Mouse (Mus musculus): ENCODE results near the gene Lgals4. TPM values are rescaled to one million over a fixed set of nuclear protein-coding genes. Genes with fewer than 3 reads are reported as not detected.

The Lgals4 gene
- polyA plus RNA-seq, 1 experiment from 2014 or later: 353 TPM

DNA sequence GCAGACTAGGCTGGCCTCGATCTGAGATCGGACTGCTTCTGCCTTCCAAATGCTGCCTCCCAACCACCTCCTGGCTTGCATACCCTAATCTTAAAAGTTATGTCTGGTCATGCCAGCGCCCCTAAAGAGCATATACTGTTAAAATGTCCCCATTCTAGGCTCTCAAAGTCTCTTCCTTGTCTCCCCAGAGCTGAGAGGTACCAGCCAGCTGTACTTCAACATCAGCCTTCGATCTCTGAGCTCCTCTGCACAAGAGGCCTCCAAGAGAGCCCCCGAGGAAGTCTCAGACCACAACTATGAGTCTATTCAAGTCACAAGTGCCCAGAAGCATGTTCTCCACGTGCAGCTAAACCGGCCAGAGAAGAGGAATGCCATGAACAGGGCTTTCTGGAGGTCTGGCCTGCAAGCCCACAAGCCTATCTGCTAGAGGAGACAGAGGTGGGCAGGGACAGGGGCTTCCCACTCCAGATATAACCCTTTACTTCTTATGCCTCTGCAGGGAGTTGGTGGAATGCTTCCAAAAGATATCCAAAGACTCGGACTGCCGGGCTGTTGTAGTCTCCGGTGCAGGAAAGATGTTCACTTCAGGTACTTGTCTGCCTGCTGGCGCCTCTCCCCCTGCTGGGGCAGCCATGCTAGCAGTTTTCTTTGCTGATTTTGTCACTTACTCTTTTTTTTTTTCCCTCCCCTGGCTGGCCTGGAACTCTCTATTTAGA is 7.8 kb upstream of the Lgals4 start:
- Histone ChIP-seq H3K4me2 (ENCODE audit: low read depth, low read length) (peak overlapping the region; percentile 57), H3K4me3 (replicated peaks; ENCODE audit: low read length) (peak overlapping the region; percentile 63), H3K27me3 (ENCODE audit: control insufficient read depth, insufficient read depth, low read length) (no peaks in the 10 kb centered on the region), H3K36me3 (ENCODE audit: control insufficient read depth, insufficient read depth, low read length) (peaks cover 28% of the 10 kb centered on the region), H3K9ac (ENCODE audit: low read length) (peak overlapping the region; percentile 81), H3K27ac (ENCODE audit: low read length) (peak overlapping the region; percentile 97), H3K9me3 (replicated peaks; ENCODE audit: control insufficient read depth, low read length) (no peaks in the 10 kb centered on the region), H3K4me1 (ENCODE audit: control insufficient read depth, insufficient read depth, low read length) (peaks cover 30% of the 10 kb centered on the region)
- no peak for ATAC-seq (ENCODE audit: insufficient read depth, low FRiP score)
- 48% methylated on average over 11 of the region's 11 CpGs for WGBS

GRCm38 (mm10) chr7:28826402-28826772 is 7.3 kb upstream of the Lgals4 start:
- Histone ChIP-seq H3K27ac (ENCODE audit: low read length) (peak overlapping the region; percentile 97), H3K9ac (ENCODE audit: low read length) (no peak overlapping the region), H3K4me3 (replicated peaks; ENCODE audit: low read length) (peak overlapping the region; percentile 63; the same call in 1 of the 2 replicates), H3K4me1 (ENCODE audit: control insufficient read depth, insufficient read depth, low read length) (peaks cover 30% of the 10 kb centered on the region), H3K36me3 (ENCODE audit: control insufficient read depth, insufficient read depth, low read length) (peaks cover 23% of the 10 kb centered on the region; the same call in 1 of the 2 replicates), H3K27me3 (ENCODE audit: control insufficient read depth, insufficient read depth, low read length) (no peaks in the 10 kb centered on the region), H3K4me2 (ENCODE audit: low read depth, low read length) (peak overlapping the region; percentile 57), H3K9me3 (replicated peaks; ENCODE audit: control insufficient read depth, low read length) (no peaks in the 10 kb centered on the region)
- WGBS: 94% methylated on average over 7 of the region's 7 CpGs
- no peak for ATAC-seq (ENCODE audit: insufficient read depth, low FRiP score)

DNA sequence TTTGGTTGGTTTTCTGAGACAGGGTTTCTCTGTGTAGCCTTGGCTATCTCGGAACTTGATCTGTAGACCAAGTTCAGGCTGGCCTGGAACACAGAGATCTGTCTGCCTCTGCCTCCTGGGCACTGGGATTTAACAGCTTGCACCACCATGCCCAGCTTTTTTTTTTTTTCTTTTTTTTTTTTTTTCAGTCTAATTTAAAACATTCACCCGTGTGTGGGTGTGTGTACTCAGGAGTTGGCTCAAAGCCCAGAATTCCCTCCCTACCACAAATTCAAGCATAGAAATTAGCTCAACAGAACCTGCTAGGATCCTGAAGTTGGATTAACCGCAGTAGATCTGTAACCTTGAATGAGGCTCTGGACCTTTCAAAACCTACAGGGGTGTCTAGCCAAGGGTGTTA is 6.3 kb upstream of the Lgals4 start:
- Histone ChIP-seq H3K9me3 (replicated peaks; ENCODE audit: control insufficient read depth, low read length) (no peaks in the 10 kb centered on the region), H3K4me2 (ENCODE audit: low read depth, low read length) (no peak overlapping the region), H3K9ac (ENCODE audit: low read length) (no peak overlapping the region), H3K4me3 (replicated peaks; ENCODE audit: low read length) (no peak overlapping the region), H3K27me3 (ENCODE audit: control insufficient read depth, insufficient read depth, low read length) (no peaks in the 10 kb centered on the region), H3K36me3 (ENCODE audit: control insufficient read depth, insufficient read depth, low read length) (peaks cover 20% of the 10 kb centered on the region; the same call in 1 of the 2 replicates), H3K27ac (ENCODE audit: low read length) (peak overlapping the region; percentile 42; the same call in 1 of the 2 replicates), H3K4me1 (ENCODE audit: control insufficient read depth, insufficient read depth, low read length) (peaks cover 32% of the 10 kb centered on the region)
- 35% methylated on average over 3 of the region's 3 CpGs for WGBS
- no peak for ATAC-seq (ENCODE audit: insufficient read depth, low FRiP score)

- WGBS: 93% methylated on average over 8 of the region's 8 CpGs
These were observed 3.8 kb upstream of the Lgals4 start for GRCm38 (mm10) chr7:28829821-28830220.

GRCm38 (mm10) chr7:28830981-28831380 is 2.7 kb upstream of the Lgals4 start:
- Histone ChIP-seq H3K27ac (ENCODE audit: low read length) (peak overlapping the region; percentile 80; the same call in 1 of the 2 replicates), H3K4me2 (ENCODE audit: low read depth, low read length) (no peak overlapping the region), H3K4me1 (ENCODE audit: control insufficient read depth, insufficient read depth, low read length) (peaks cover 12% of the 10 kb centered on the region), H3K9ac (ENCODE audit: low read length) (no peak overlapping the region), H3K9me3 (replicated peaks; ENCODE audit: control insufficient read depth, low read length) (no peaks in the 10 kb centered on the region), H3K4me3 (replicated peaks; ENCODE audit: low read length) (no peak overlapping the region), H3K36me3 (ENCODE audit: control insufficient read depth, insufficient read depth, low read length) (peaks cover 18% of the 10 kb centered on the region; the same call in 1 of the 2 replicates), H3K27me3 (ENCODE audit: control insufficient read depth, insufficient read depth, low read length) (no peaks in the 10 kb centered on the region)
- 67% methylated on average over 5 of the region's 5 CpGs for WGBS
- no peak for ATAC-seq (ENCODE audit: insufficient read depth, low FRiP score)

More at GRCm38 (mm10) chr7:28829821-28830220, 3.8 kb upstream of the Lgals4 start:
- no peak overlapping the region for H3K4me3 ChIP-seq (replicated peaks; ENCODE audit: low read length)
- no peak overlapping the region for H3K27ac ChIP-seq (ENCODE audit: low read length)
- H3K36me3 ChIP-seq (ENCODE audit: control insufficient read depth, insufficient read depth, low read length): peaks cover 18% of the 10 kb centered on the region; the same call in 1 of the 2 replicates
- no peak overlapping the region for H3K4me2 ChIP-seq (ENCODE audit: low read depth, low read length)
- H3K4me1 ChIP-seq (ENCODE audit: control insufficient read depth, insufficient read depth, low read length): peaks cover 17% of the 10 kb centered on the region
- H3K9me3 ChIP-seq (replicated peaks; ENCODE audit: control insufficient read depth, low read length): no peaks in the 10 kb centered on the region
- no peak overlapping the region for H3K9ac ChIP-seq (ENCODE audit: low read length)
- H3K27me3 ChIP-seq (ENCODE audit: control insufficient read depth, insufficient read depth, low read length): no peaks in the 10 kb centered on the region
- ATAC-seq (ENCODE audit: insufficient read depth, low FRiP score): no peak

GRCm38 (mm10) chr7:28831411-28832125 is 2.1 kb upstream of the Lgals4 start:
- Histone ChIP-seq H3K9ac (ENCODE audit: low read length) (no peak overlapping the region), H3K27ac (ENCODE audit: low read length) (peak overlapping the region; percentile 80)
- WGBS: 77% methylated on average over 17 of the region's 17 CpGs

DNA sequence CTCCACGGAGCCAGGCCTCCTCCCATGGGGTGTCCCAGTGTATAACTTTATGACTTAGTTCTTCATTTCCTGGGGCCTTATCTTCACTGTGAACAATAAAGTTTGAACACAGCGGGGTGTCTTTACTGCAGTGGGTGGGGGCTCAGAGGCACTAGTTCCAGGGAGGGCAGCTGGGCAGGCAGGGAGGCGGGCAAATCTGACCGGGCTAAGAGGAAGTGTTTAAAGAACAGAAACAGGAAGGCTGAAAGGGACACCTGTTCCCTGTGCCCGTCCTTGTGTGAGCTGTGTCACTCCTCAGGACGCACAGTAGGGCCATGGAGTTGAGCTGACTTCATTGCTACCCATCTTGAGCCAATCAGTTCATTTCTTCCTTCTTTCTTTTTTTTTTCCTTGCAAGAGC is 1.5 kb upstream of the Lgals4 start:
- 48% methylated on average over 6 of the region's 6 CpGs for WGBS
- H3K9ac ChIP-seq (ENCODE audit: low read length): no peak overlapping the region
- H3K27me3 ChIP-seq (ENCODE audit: control insufficient read depth, insufficient read depth, low read length): no peaks in the 10 kb centered on the region
- peaks cover 8% of the 10 kb centered on the region for H3K4me1 ChIP-seq (ENCODE audit: control insufficient read depth, insufficient read depth, low read length)
- H3K36me3 ChIP-seq (ENCODE audit: control insufficient read depth, insufficient read depth, low read length): peaks cover 18% of the 10 kb centered on the region; the same call in 1 of the 2 replicates
- ATAC-seq (ENCODE audit: insufficient read depth, low FRiP score): peak; percentile 30; the same call in 1 of the 2 replicates
- no peak overlapping the region for H3K4me2 ChIP-seq (ENCODE audit: low read depth, low read length)
- peak overlapping the region; percentile 80 for H3K27ac ChIP-seq (ENCODE audit: low read length)
- H3K4me3 ChIP-seq (replicated peaks; ENCODE audit: low read length): no peak overlapping the region
- no peaks in the 10 kb centered on the region for H3K9me3 ChIP-seq (replicated peaks; ENCODE audit: control insufficient read depth, low read length)

More at GRCm38 (mm10) chr7:28831411-28832125, 2.1 kb upstream of the Lgals4 start:
- peaks cover 8% of the 10 kb centered on the region for H3K4me1 ChIP-seq (ENCODE audit: control insufficient read depth, insufficient read depth, low read length)
- no peak overlapping the region for H3K4me3 ChIP-seq (replicated peaks; ENCODE audit: low read length)
- no peak for ATAC-seq (ENCODE audit: insufficient read depth, low FRiP score)
- no peaks in the 10 kb centered on the region for H3K27me3 ChIP-seq (ENCODE audit: control insufficient read depth, insufficient read depth, low read length)
- no peaks in the 10 kb centered on the region for H3K9me3 ChIP-seq (replicated peaks; ENCODE audit: control insufficient read depth, low read length)
- no peak overlapping the region for H3K4me2 ChIP-seq (ENCODE audit: low read depth, low read length)
- H3K36me3 ChIP-seq (ENCODE audit: control insufficient read depth, insufficient read depth, low read length): peaks cover 18% of the 10 kb centered on the region; the same call in 1 of the 2 replicates

GRCm38 (mm10) chr7:28836936-28837335 is 3.3 kb downstream of the Lgals4 start:
- no peaks in the 10 kb centered on the region for H3K36me3 ChIP-seq (ENCODE audit: control insufficient read depth, insufficient read depth, low read length)
- H3K4me3 ChIP-seq (replicated peaks; ENCODE audit: low read length): no peak overlapping the region
- no peaks in the 10 kb centered on the region for H3K27me3 ChIP-seq (ENCODE audit: control insufficient read depth, insufficient read depth, low read length)
- no peaks in the 10 kb centered on the region for H3K9me3 ChIP-seq (replicated peaks; ENCODE audit: control insufficient read depth, low read length)
- H3K9ac ChIP-seq (ENCODE audit: low read length): no peak overlapping the region
- H3K27ac ChIP-seq (ENCODE audit: low read length): 0 out of 2 replicates have a peak overlapping the region, but pooled peaks have one; percentile 7
- H3K4me1 ChIP-seq (ENCODE audit: control insufficient read depth, insufficient read depth, low read length): no peaks in the 10 kb centered on the region; the same call in 1 of the 2 replicates
- 0 out of 2 replicates have a peak overlapping the region, but pooled peaks have one; percentile 2 for H3K4me2 ChIP-seq (ENCODE audit: low read depth, low read length)
- WGBS: 78% methylated on average over 5 of the region's 5 CpGs
- ATAC-seq (ENCODE audit: insufficient read depth, low FRiP score): no peak

- peak overlapping the region; percentile 70 for H3K27ac ChIP-seq (ENCODE audit: low read length)
- H3K4me2 ChIP-seq (ENCODE audit: low read depth, low read length): peak overlapping the region; percentile 13; the same call in 1 of the 2 replicates
- H3K4me1 ChIP-seq (ENCODE audit: control insufficient read depth, insufficient read depth, low read length): no peaks in the 10 kb centered on the region; the same call in 1 of the 2 replicates
- H3K9me3 ChIP-seq (replicated peaks; ENCODE audit: control insufficient read depth, low read length): no peaks in the 10 kb centered on the region
- H3K4me3 ChIP-seq (replicated peaks; ENCODE audit: low read length): no peak overlapping the region
- peak; percentile 23; the same call in 1 of the 2 replicates for ATAC-seq (ENCODE audit: insufficient read depth, low FRiP score)
- H3K36me3 ChIP-seq (ENCODE audit: control insufficient read depth, insufficient read depth, low read length): no peaks in the 10 kb centered on the region
- no peak overlapping the region for H3K9ac ChIP-seq (ENCODE audit: low read length)
- no peaks in the 10 kb centered on the region for H3K27me3 ChIP-seq (ENCODE audit: control insufficient read depth, insufficient read depth, low read length)
- WGBS: 65% methylated on average over 9 of the region's 9 CpGs
These were observed 4.7 kb downstream of the Lgals4 start for GRCm38 (mm10) chr7:28838331-28838730.

Measured in stomach, embryonic 16.5 days (tissue).